ENCODE assay signal across 14 mouse cellular contexts in genomic region chr12:3700503-3700902, GRCm38 (mm10).
"Had no signal": no experiment of that assay in that cellular context is flagged by ENCODE, and none has a peak within 500 bp of the region (broad histone marks: within the 10 kb centered on the region; RNA-seq: fewer than 3 reads in every experiment).

No protein-coding gene starts in this region.

- ATAC-seq: liver, embryonic 12.5 days; midbrain, embryonic 13.5 days; midbrain, embryonic 16.5 days had no signal

- DNase-seq: kidney, adult 18-20 months; kidney, adult 9 months; kidney, postnatal 14 days; kidney, postnatal 4 days; liver; lung, adult 2 months; retina, postnatal 1 day; right cerebral cortex, postnatal 25 days; spleen, adult 18-20 months; thymus, adult 18-20 months; thymus, postnatal 36 days had no signal
